Mouse (Mus musculus) embryonic facial prominence, embryonic 11.5 days (tissue): ENCODE results near the gene Ddx46. TPM values are rescaled to one million over a fixed set of nuclear protein-coding genes. Genes with fewer than 3 reads are reported as not detected.

Experiments used
- ATAC-seq: fragments of 200-750 bp; cut with Nextera tagmentation; replicated peaks from 2 replicates; pipeline ENCODE4 v1.8.0; 2017; ENCODE audit warnings: low read depth; ENCODE audit not compliant: insufficient number of reproducible peaks, low FRiP score, low TSS enrichment
- DNase-seq: peaks from one replicate; pipeline ENCODE4 v3.0.0-alpha.2; 2015; ENCODE audit warnings: low spot score
- H3K27ac ChIP-seq: fragments of 300-500 bp; sonication (generic); replicated peaks from 2 replicates; pipeline ENCODE4 v1.5.1; 2014; ENCODE audit warnings: mild to moderate bottlenecking, low read depth, low read length, control low read depth
- H3K27me3 ChIP-seq: fragments of 300-500 bp; sonication (generic); 2 replicates; pipeline ENCODE4 v1.6.1; 2014; ENCODE audit warnings: mild to moderate bottlenecking, low read length, moderate library complexity, mixed read lengths; ENCODE audit not compliant: control insufficient read depth, insufficient read depth
- H3K36me3 ChIP-seq: fragments of 300-500 bp; sonication (generic); replicated peaks from 2 replicates; pipeline ENCODE4 v1.6.1; 2014; ENCODE audit warnings: low read depth, mild to moderate bottlenecking, low read length, moderate library complexity, mixed read lengths; ENCODE audit not compliant: control insufficient read depth, insufficient read depth
- H3K4me1 ChIP-seq: fragments of 300-500 bp; sonication (generic); 2 replicates; pipeline ENCODE4 v1.6.1; 2014; ENCODE audit warnings: low read length, mixed read lengths; ENCODE audit not compliant: control insufficient read depth, insufficient read depth
- H3K4me2 ChIP-seq: fragments of 300-500 bp; sonication (generic); 2 replicates; pipeline ENCODE4 v1.6.1; 2014; ENCODE audit warnings: low read depth, mild to moderate bottlenecking, control low read depth, low read length, moderate library complexity
- H3K4me3 ChIP-seq: fragments of 300-500 bp; sonication (generic); 2 replicates; pipeline ENCODE4 v1.5.1; 2014; ENCODE audit warnings: low read depth, low read length, control low read depth
- H3K9ac ChIP-seq: fragments of 300-500 bp; sonication (generic); replicated peaks from 2 replicates; pipeline ENCODE4 v1.6.1; 2014; ENCODE audit warnings: mild to moderate bottlenecking, control low read depth, low read length
- H3K9me3 ChIP-seq: fragments of 300-500 bp; sonication (generic); replicated peaks from 2 replicates; pipeline ENCODE4 v1.6.1; 2016; ENCODE audit warnings: mild to moderate bottlenecking, low read length, inconsistent platforms, mixed read lengths; ENCODE audit not compliant: control insufficient read depth
- WGBS: fragments of 180-500 bp; shearing (Covaris S2); extraction: QIAGEN DNeasy Blood & Tissue Kit; methylation state at CpG from one replicate; pipeline ENCODE4 v1.1.7; 2014; 5-methylcytosine and 5-hydroxymethylcytosine counted together
- polyA plus RNA-seq: library from polyadenylated mRNA; unstranded; fragments of >200 nt; fragmentation: Nextera tagmentation; extraction: Ambion mirVana; gene quantifications from 2 replicates; pipeline ENCODE4 v1.2.1, GENCODE M21; 2014

Ddx46 gene
- polyA plus RNA-seq, 1 experiment from 2014 or later: 58.0 TPM

- H3K4me2 ChIP-seq: peak within 1 kb of the TSS; percentile 64
- no peaks in the 10 kb centered on the region for H3K4me1 ChIP-seq
- no peaks in the 10 kb centered on the region for H3K9me3 ChIP-seq
- peak within 1 kb of the TSS; percentile 73 for H3K27ac ChIP-seq
- ATAC-seq (peak; percentile 83), DNase-seq (peak; percentile 89)
- H3K36me3 ChIP-seq: no peaks in the 10 kb centered on the region; the same call in 1 of the 2 replicates
- peak within 1 kb of the TSS; percentile 91 for H3K4me3 ChIP-seq
- H3K27me3 ChIP-seq: no peaks in the 10 kb centered on the region
- H3K9ac ChIP-seq: peak within 1 kb of the TSS; percentile 96
- 2% methylated on average over 49 of the region's 63 CpGs for WGBS
These were observed 79.8 kb downstream of the Ddx46 start, which contains the start of gene Txndc15 for GRCm38 (mm10) chr13:55714501-55715166. Txndc15 (plus strand) TSS chr13:55714650.

DNA sequence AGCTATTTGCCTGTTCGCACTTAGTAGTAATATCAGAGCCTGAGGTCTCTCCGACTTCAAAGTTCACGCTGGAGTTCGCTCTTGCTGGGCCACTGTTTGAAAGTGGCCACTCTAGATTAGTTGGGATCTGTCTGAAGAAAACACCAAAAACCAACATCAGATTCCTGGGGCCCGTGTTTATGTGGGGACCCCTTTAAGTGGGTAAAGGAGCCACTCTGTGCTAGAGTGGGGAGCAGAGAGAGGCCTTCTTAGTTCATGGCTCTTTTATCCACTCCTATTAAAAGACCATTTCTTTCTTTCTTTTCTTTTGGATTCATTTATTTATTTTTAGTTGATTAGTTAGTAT lies 80.3 kb downstream of the Ddx46 start:
- Histone ChIP-seq H3K27me3 (no peaks in the 10 kb centered on the region), H3K4me3 (peak overlapping the region; percentile 91), H3K36me3 (no peaks in the 10 kb centered on the region; the same call in 1 of the 2 replicates), H3K9me3 (no peaks in the 10 kb centered on the region), H3K27ac (peak overlapping the region; percentile 73), H3K4me2 (peak overlapping the region; percentile 64), H3K4me1 (no peaks in the 10 kb centered on the region), H3K9ac (peak overlapping the region; percentile 96)
- no peak for ATAC-seq
- no peak for DNase-seq
- WGBS: 13% methylated on average over 5 of the region's 5 CpGs

GRCm38 (mm10) chr13:55715908-55716510 lies 81.2 kb downstream of the Ddx46 start:
- Histone ChIP-seq H3K9ac (no peak overlapping the region), H3K4me3 (no peak overlapping the region), H3K4me2 (no peak overlapping the region), H3K27ac (no peak overlapping the region), H3K27me3 (no peaks in the 10 kb centered on the region), H3K36me3 (no peaks in the 10 kb centered on the region; the same call in 1 of the 2 replicates), H3K4me1 (no peaks in the 10 kb centered on the region), H3K9me3 (no peaks in the 10 kb centered on the region)
- no peak for DNase-seq
- no peak for ATAC-seq
- WGBS: 91% methylated on average over 6 of the region's 7 CpGs

DNA sequence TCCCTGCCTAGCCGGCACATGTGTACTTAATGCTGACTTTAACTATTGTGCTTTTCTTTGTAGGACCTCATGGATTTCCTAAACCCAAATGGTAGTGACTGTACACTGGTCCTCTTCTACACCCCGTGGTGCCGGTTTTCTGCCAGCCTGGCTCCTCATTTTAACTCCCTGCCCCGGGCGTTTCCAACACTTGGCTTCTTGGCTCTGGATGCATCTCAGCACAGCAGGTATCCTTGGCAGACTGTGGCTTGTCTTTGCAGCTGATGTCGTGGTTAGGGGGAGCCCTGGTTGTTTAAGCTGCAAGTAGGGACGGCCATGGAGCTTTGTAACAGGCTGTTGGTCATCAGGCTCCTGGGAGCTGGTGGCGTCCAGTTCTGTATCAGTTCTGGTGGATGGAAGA lies 86.7 kb downstream of the Ddx46 start:
- WGBS: 80% methylated on average over 8 of the region's 8 CpGs
- Histone ChIP-seq H3K4me1 (no peaks in the 10 kb centered on the region), H3K36me3 (peaks cover 6% of the 10 kb centered on the region), H3K27me3 (no peaks in the 10 kb centered on the region), H3K9me3 (no peaks in the 10 kb centered on the region), H3K9ac (no peak overlapping the region), H3K27ac (no peak overlapping the region), H3K4me2 (no peak overlapping the region), H3K4me3 (no peak overlapping the region)
- DNase-seq (no peak), ATAC-seq (no peak)

GRCm38 (mm10) chr13:55721995-55722394 lies 87.2 kb downstream of the Ddx46 start:
- DNase-seq: no peak
- no peak overlapping the region for H3K4me2 ChIP-seq
- peaks cover 6% of the 10 kb centered on the region for H3K36me3 ChIP-seq
- 93% methylated on average over 2 of the region's 2 CpGs for WGBS
- no peak overlapping the region for H3K4me3 ChIP-seq
- H3K9me3 ChIP-seq: no peaks in the 10 kb centered on the region
- H3K9ac ChIP-seq: no peak overlapping the region
- no peaks in the 10 kb centered on the region for H3K27me3 ChIP-seq
- H3K4me1 ChIP-seq: no peaks in the 10 kb centered on the region
- no peak for ATAC-seq
- H3K27ac ChIP-seq: no peak overlapping the region

- Histone ChIP-seq H3K9me3 (no peaks in the 10 kb centered on the region), H3K4me1 (no peaks in the 10 kb centered on the region), H3K27me3 (no peaks in the 10 kb centered on the region), H3K27ac (peak overlapping the region; percentile 92), H3K4me2 (peak overlapping the region; percentile 64), H3K4me3 (peak overlapping the region; percentile 51), H3K9ac (peak overlapping the region; percentile 78), H3K36me3 (peaks cover 4% of the 10 kb centered on the region)
- DNase-seq (no peak), ATAC-seq (no peak)
- WGBS: 5% methylated on average over 4 of the region's 4 CpGs
These were observed 91.8 kb downstream of the Ddx46 start for GRCm38 (mm10) chr13:55726598-55727119.

DNA sequence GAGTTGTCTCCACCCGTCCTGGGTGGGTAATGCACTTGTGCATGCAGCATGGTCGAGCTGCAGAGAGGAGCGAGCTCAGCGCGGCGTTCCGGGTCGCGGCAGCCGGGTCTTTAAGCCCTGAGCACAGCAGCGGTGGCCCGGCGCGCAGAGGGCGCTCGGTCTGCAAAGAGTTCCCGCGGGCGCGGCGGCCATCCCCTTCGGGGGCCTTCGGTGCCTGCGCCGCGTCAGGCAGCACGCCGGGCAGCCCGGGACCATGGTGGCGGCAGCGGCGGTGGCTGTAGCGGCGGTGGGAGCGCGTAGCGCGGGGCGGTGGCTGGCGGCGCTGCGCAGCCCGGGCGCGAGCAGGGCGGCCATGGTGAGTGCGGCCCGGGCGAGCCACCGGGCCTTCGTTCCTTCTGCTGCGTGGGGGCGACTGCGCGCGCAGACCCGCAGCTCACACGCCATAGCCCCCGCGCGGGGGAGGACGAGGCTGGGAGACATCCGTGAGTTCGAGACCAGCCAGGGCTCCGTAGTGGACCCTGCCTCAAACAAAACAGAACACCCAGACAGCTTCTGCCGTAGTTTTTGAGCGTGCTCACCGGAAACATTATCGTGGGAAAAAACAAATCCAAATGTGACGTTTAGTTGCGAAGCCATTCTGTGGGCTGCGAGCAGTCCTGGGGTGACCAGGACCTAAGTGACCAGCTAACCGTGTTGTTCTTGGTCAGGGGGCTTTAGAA lies 92.5 kb downstream of the Ddx46 start, which contains the start of gene Pcbd2:
Pcbd2 (plus strand) TSS at position 249 of the 719 bp plus-strand sequence.
- Histone ChIP-seq H3K36me3 (peaks cover 3% of the 10 kb centered on the region; the same call in 1 of the 2 replicates), H3K27ac (peak within 1 kb of the TSS; percentile 92), H3K4me2 (peak within 1 kb of the TSS; percentile 64), H3K27me3 (no peaks in the 10 kb centered on the region), H3K4me1 (no peaks in the 10 kb centered on the region), H3K4me3 (peak within 1 kb of the TSS; percentile 51), H3K9ac (peak within 1 kb of the TSS; percentile 78), H3K9me3 (no peaks in the 10 kb centered on the region)
- WGBS: under 1% methylated on average over 68 of the region's 73 CpGs
- DNase-seq: peak; percentile 84
- ATAC-seq: peak; percentile 91
